ENCODE assay signal across 18 mouse cellular contexts in the genomic region with DNA sequence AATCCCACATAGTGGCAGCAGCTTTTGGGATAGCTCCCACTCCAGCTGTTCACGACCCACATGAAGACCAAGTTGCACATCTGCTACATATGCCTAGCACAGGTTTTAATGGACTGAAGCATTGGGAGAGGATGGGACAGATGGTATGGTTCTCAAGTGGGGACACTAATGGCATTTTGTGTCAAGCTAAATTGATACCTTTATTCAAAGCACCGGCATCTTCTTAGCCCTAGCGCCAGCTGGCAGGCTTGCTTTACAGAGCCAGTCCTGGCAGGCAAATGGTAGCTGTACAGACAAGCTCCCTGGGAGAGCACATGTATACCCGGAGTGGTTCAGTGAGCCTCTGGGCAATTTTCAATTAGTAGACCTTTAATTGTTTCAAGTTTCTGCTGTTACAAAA. TPM values are rescaled to one million over a fixed set of nuclear protein-coding genes. Genes with fewer than 3 reads are reported as not detected.
DNase-seq lines count a peak whose midpoint lies in the region; ATAC-seq and TF ChIP-seq lines count a peak whose summit lies in the region.
"Had no signal": no experiment of that assay in that cellular context is flagged by ENCODE, and none has a peak within 500 bp of the region (broad histone marks: within the 10 kb centered on the region; RNA-seq: fewer than 3 reads in every experiment).

No protein-coding gene starts in this region.

- H3K4me3 ChIP-seq in embryonic facial prominence, embryonic 12.5 days: no peak overlapping the region
- no peak overlapping the region for H3K4me3 ChIP-seq in midbrain, postnatal 0 days (ENCODE audit: low read depth, low read length)
- H3K4me3 ChIP-seq: gastrocnemius, adult 2 months; liver, embryonic 13.5 days; midbrain, embryonic 12.5 days had no signal

- WGBS in embryonic facial prominence, embryonic 12.5 days: 59% methylated on average over 4 of the region's 4 CpGs
- WGBS in midbrain, postnatal 0 days: 66% methylated on average over 4 of the region's 4 CpGs

- no peaks in the 10 kb centered on the region for H3K27me3 ChIP-seq in embryonic facial prominence, embryonic 12.5 days
- no peaks in the 10 kb centered on the region for H3K27me3 ChIP-seq in midbrain, postnatal 0 days (ENCODE audit: insufficient read depth, low read length)
- H3K27me3 ChIP-seq: liver, embryonic 13.5 days; midbrain, embryonic 12.5 days had no signal

- H3K4me2 ChIP-seq in embryonic facial prominence, embryonic 12.5 days (replicated peaks): no peak overlapping the region
- H3K4me2 ChIP-seq in midbrain, postnatal 0 days (ENCODE audit: low read depth, low read length, poor library complexity, severe bottlenecking): no peak overlapping the region
- H3K4me2 ChIP-seq: liver, embryonic 13.5 days; midbrain, embryonic 12.5 days had no signal

- no peak overlapping the region for H3K27ac ChIP-seq in embryonic facial prominence, embryonic 12.5 days
- H3K27ac ChIP-seq in midbrain, postnatal 0 days (ENCODE audit: low read depth, low read length): no peak overlapping the region
- H3K27ac ChIP-seq: gastrocnemius, adult 2 months; kidney, postnatal 0 days; liver, embryonic 13.5 days; midbrain, embryonic 12.5 days had no signal

- H3K9ac ChIP-seq in embryonic facial prominence, embryonic 12.5 days: no peak overlapping the region
- H3K9ac ChIP-seq in midbrain, postnatal 0 days (replicated peaks; ENCODE audit: low read length, poor library complexity, severe bottlenecking): no peak overlapping the region
- H3K9ac ChIP-seq: liver, embryonic 13.5 days; midbrain, embryonic 12.5 days had no signal

- no peak for TF ChIP-seq CTCF in midbrain, postnatal 0 days (IDR thresholded peaks at IDR 0.05)

- 0 out of 2 replicates have a peak, but pooled peaks have one; percentile 52 for ATAC-seq in embryonic facial prominence, embryonic 12.5 days (ENCODE audit: insufficient number of reproducible peaks, insufficient read depth, low FRiP score, low TSS enrichment)
- no peak for ATAC-seq in midbrain, postnatal 0 days (ENCODE audit: low FRiP score)

- no peaks in the 10 kb centered on the region for H3K36me3 ChIP-seq in embryonic facial prominence, embryonic 12.5 days
- no peaks in the 10 kb centered on the region for H3K36me3 ChIP-seq in midbrain, postnatal 0 days (ENCODE audit: insufficient read depth, low read length)
- H3K36me3 ChIP-seq: liver, embryonic 13.5 days; midbrain, embryonic 12.5 days had no signal

- H3K4me1 ChIP-seq in embryonic facial prominence, embryonic 12.5 days: no peaks in the 10 kb centered on the region
- H3K4me1 ChIP-seq in midbrain, postnatal 0 days (ENCODE audit: insufficient read depth, low read length): no peaks in the 10 kb centered on the region
- H3K4me1 ChIP-seq: liver, embryonic 13.5 days; midbrain, embryonic 12.5 days had no signal

- peak; percentile 6 for DNase-seq in layer of hippocampus, adult 9-11 months
- no peak for DNase-seq in layer of hippocampus, adult 8-10 months (ENCODE audit: low spot score in 2 of 2)
- DNase-seq in fat pad, adult 2 months (ENCODE audit: extremely low read depth, low read depth, low spot score): peak; percentile 33
- peak; percentile 56 for DNase-seq in midbrain, postnatal 0 days (ENCODE audit: low spot score)
- DNase-seq in adrenal gland, postnatal 10 days: no peak
- no peak for DNase-seq in adrenal gland, adult 2 months
- DNase-seq: cerebellum, adult 9-10 months; gastrocnemius, adult 2 months; heart, adult 18-20 months; liver, embryonic 13.5 days; lung, postnatal 10 days had no signal

- no peaks in the 10 kb centered on the region for H3K9me3 ChIP-seq in embryonic facial prominence, embryonic 12.5 days
- no peaks in the 10 kb centered on the region for H3K9me3 ChIP-seq in midbrain, postnatal 0 days (ENCODE audit: low read length)
- H3K9me3 ChIP-seq: liver, embryonic 13.5 days; midbrain, embryonic 12.5 days had no signal

RNA-seq across cellular contexts. Expression of a gene that starts 3.4 kb away (rescaled TPM):
- total RNA-seq in layer of hippocampus, adult 8-10 months (2022): 1 to 10 TPM; 3.6 to 9.4 (median 6.0) TPM
- polyA plus RNA-seq in embryonic facial prominence, embryonic 12.5 days (2016; fragmentation: Nextera tagmentation; extraction: Ambion mirVana): 0.22 and 0.59 TPM in 2 replicates
- total RNA-seq in midbrain, postnatal 0 days (2014; rRNA removed): 0.44 and 0.80 TPM in 2 replicates
- 0.06 and 0.14 TPM in 2 replicates for polyA plus RNA-seq in midbrain, postnatal 0 days (2015; fragmentation: Nextera tagmentation; extraction: Ambion mirVana)
- total RNA-seq in adrenal gland, postnatal 10 days (2021): 10 to 100 TPM; 24.5 to 45.3 TPM
- total RNA-seq in adrenal gland, adult 2 months (2021): 10 to 100 TPM; 45.6 to 72.3 TPM
- polyA plus RNA-seq in adrenal gland, adult 2 months (2012; rRNA removed): 2.4 and 10.4 TPM in 2 replicates

RNA-seq across cellular contexts. Expression of a gene that starts 35.4 kb away (rescaled TPM):
- not detected for total RNA-seq in layer of hippocampus, adult 8-10 months (2022)
- 0.15 and 0.39 TPM in 2 replicates for polyA plus RNA-seq in embryonic facial prominence, embryonic 12.5 days (2016; fragmentation: Nextera tagmentation; extraction: Ambion mirVana)
- total RNA-seq in midbrain, postnatal 0 days (2014; rRNA removed): 0.11 TPM in 1 of 2 replicates, not detected in the other
- not detected in 2 replicates for polyA plus RNA-seq in midbrain, postnatal 0 days (2015; fragmentation: Nextera tagmentation; extraction: Ambion mirVana)
- not detected for total RNA-seq in adrenal gland, postnatal 10 days (2021)
- not detected for total RNA-seq in adrenal gland, adult 2 months (2021)
- not detected in 2 replicates for polyA plus RNA-seq in adrenal gland, adult 2 months (2012; rRNA removed)
- total RNA-seq: gastrocnemius, adult 2 months; layer of hippocampus, postnatal 10 days; left cerebral cortex, postnatal 25 days had no signal
- polyA plus RNA-seq: heart, postnatal 0 days; kidney, postnatal 0 days; liver, embryonic 13.5 days; midbrain, embryonic 12.5 days; thymus, postnatal 0 days had no signal

RNA-seq across cellular contexts. Expression of a gene that starts 35.5 kb away (rescaled TPM):
- 10 to 100 TPM in 3 of 4 experiments, 1 to 10 TPM in 1; 10.0 to 11.0 (median 10.5) TPM for total RNA-seq in layer of hippocampus, adult 8-10 months (2022)
- 14.8 and 15.3 TPM in 2 replicates for polyA plus RNA-seq in embryonic facial prominence, embryonic 12.5 days (2016; fragmentation: Nextera tagmentation; extraction: Ambion mirVana)
- 69.1 and 77.2 TPM in 2 replicates for total RNA-seq in midbrain, postnatal 0 days (2014; rRNA removed)
- 35.0 and 40.9 TPM in 2 replicates for polyA plus RNA-seq in midbrain, postnatal 0 days (2015; fragmentation: Nextera tagmentation; extraction: Ambion mirVana)
- total RNA-seq in adrenal gland, postnatal 10 days (2021): 100 to 1,000 TPM; 192 to 215 TPM
- 100 to 1,000 TPM; 241 to 652 TPM for total RNA-seq in adrenal gland, adult 2 months (2021)
- 20.8 and 29.8 TPM in 2 replicates for polyA plus RNA-seq in adrenal gland, adult 2 months (2012; rRNA removed)

Comparison
In these comparisons a context has a peak if more than half of its experiments do, and no peak if none do; other contexts are left out.
1. DNase-seq: peak in layer of hippocampus, adult 9-11 months (single experiment), fat pad, adult 2 months (single experiment) and midbrain, postnatal 0 days (single experiment); none in layer of hippocampus, adult 8-10 months (0 of 2), adrenal gland, postnatal 10 days (single experiment) and adrenal gland, adult 2 months (single experiment).